Mouse (Mus musculus) stomach, postnatal 0 days (tissue): ENCODE results near the gene Dlgap1. TPM values are rescaled to one million over a fixed set of nuclear protein-coding genes. Genes with fewer than 3 reads are reported as not detected.

Source experiments
- ATAC-seq: fragments of 200-750 bp; cut with Nextera tagmentation; 2 replicates; pipeline ENCODE4 v1.8.0; 2017; ENCODE audit not compliant: low FRiP score, low TSS enrichment
- DNase-seq: peaks from one replicate; pipeline ENCODE4 v3.0.0-alpha.2; 2016; ENCODE audit warnings: low spot score
- H3K27ac ChIP-seq: fragments of 300-500 bp; sonication (generic); replicated peaks from 2 replicates; pipeline ENCODE4 v1.5.1; 2014; ENCODE audit warnings: mild to moderate bottlenecking, control low read depth
- H3K27me3 ChIP-seq: fragments of 300-500 bp; sonication (generic); 2 replicates; pipeline ENCODE4 v1.6.1; 2014; ENCODE audit warnings: low read length; ENCODE audit not compliant: control insufficient read depth, insufficient read depth
- H3K36me3 ChIP-seq: fragments of 300-500 bp; sonication (generic); 2 replicates; pipeline ENCODE4 v1.6.1; 2014; ENCODE audit warnings: low read length, mixed read lengths; ENCODE audit not compliant: control insufficient read depth, insufficient read depth
- H3K4me1 ChIP-seq: fragments of 300-500 bp; sonication (generic); replicated peaks from 2 replicates; pipeline ENCODE4 v1.6.1; 2014; ENCODE audit warnings: antibody characterized with exemption; ENCODE audit not compliant: control insufficient read depth, insufficient read depth
- H3K4me2 ChIP-seq: fragments of 300-500 bp; sonication (generic); replicated peaks from 2 replicates; pipeline ENCODE4 v1.6.1; 2014; ENCODE audit warnings: low read depth, mild to moderate bottlenecking, control low read depth, moderate library complexity
- H3K4me3 ChIP-seq: fragments of 300-500 bp; sonication (generic); 2 replicates; pipeline ENCODE4 v1.5.1; 2014; ENCODE audit warnings: low read depth, low read length, control low read depth
- H3K9ac ChIP-seq: fragments of 300-500 bp; sonication (generic); 2 replicates; pipeline ENCODE4 v1.6.1; 2014; ENCODE audit warnings: mild to moderate bottlenecking, low read length, control low read depth, mixed read lengths
- H3K9me3 ChIP-seq: fragments of 300-500 bp; sonication (generic); 2 replicates; pipeline ENCODE4 v1.6.1; 2016; ENCODE audit warnings: low read length; ENCODE audit not compliant: control insufficient read depth
- CTCF ChIP-seq: IDR thresholded peaks from 2 replicates; pipeline ENCODE4 v1.5.1; 2016; ENCODE audit warnings: antibody characterized with exemption, low read depth, mild to moderate bottlenecking, moderate library complexity
- EP300 ChIP-seq: optimal IDR thresholded peaks from 2 replicates; pipeline ENCODE3; 2016; ENCODE audit warnings: antibody characterized with exemption
- WGBS: fragments of 180-500 bp; shearing (Covaris S2); extraction: QIAGEN DNeasy Blood & Tissue Kit; methylation state at CpG from one replicate; pipeline ENCODE4 v1.1.7; 2014; 5-methylcytosine and 5-hydroxymethylcytosine counted together
- polyA plus RNA-seq: library from polyadenylated mRNA; unstranded; fragments of >200 nt; fragmentation: Nextera tagmentation; extraction: Ambion mirVana; gene quantifications from 2 replicates; pipeline ENCODE4 v1.2.1, GENCODE M21; 2015

The Dlgap1 gene
- polyA plus RNA-seq, 1 experiment from 2014 or later, result 1.6 TPM

DNA sequence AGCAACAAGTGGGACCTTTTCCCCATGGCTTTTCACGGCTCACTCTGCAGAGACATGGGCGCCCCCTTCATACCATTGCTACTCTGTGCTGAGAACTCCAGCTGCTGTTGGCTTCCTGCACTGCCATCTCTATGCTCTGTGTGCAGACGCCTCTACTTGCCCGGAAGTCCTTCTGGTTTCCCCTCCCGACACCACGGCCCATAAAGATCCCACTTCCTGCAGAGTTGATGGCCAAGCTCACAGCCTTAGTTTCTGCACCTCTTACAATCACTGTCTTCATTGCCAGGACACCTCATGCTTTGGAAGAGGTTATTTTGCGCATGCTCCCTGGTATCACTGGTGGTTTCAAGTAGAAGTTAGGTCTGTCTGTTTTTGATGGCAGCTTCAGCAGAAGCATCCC lies 486.2 kb downstream of the Dlgap1 start:
- Histone ChIP-seq H3K9me3 (no peaks in the 10 kb centered on the region), H3K27me3 (no peaks in the 10 kb centered on the region), H3K4me3 (no peak overlapping the region), H3K27ac (no peak overlapping the region), H3K4me1 (no peaks in the 10 kb centered on the region), H3K36me3 (no peaks in the 10 kb centered on the region), H3K9ac (no peak overlapping the region), H3K4me2 (no peak overlapping the region)
- no peak for ATAC-seq
- DNase-seq, result no peak
- 88% methylated on average over 7 of the region's 7 CpGs for WGBS
- no peak for TF ChIP-seq EP300

DNA sequence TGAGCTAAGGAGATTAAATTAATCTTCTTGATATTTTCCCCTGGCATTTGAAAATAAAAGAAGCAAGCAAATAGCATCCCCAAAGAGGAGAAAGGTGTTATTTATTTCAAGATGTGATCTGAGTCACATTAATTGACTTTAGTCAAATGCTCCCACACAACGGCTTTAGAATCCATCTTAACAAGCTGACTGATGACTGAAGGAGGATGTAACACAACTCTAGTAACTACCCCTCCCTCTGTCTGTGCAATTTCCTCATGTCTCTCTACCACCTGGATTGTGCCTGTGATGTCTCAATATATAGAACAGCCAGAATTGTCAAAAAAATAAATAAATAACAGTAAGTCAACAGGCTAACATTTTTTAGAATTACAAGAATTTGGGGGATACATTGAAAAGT lies 488.2 kb downstream of the Dlgap1 start:
- DNase-seq (no peak), ATAC-seq (no peak)
- TF ChIP-seq CTCF (no peak), EP300 (no peak)

DNA sequence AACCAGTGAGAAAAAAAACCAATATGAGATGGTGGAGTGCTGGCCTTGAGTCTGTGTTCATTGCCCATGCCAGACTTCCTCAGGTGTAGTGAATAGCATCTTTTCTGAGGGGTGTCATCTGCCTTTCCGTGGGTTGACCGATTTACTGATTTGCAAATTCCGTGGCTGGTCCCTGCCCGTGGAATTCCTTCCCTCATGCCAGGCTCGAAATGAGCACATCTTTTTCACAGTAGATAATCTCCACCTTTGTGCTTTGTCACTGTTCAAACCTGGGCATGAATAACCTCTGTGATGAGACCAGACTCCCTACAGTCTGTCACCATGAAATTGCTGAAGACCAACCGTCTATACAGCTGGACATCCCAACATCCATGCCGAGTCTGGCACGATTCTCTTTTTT lies 493.4 kb downstream of the Dlgap1 start:
- no peaks in the 10 kb centered on the region for H3K36me3 ChIP-seq
- 85% methylated on average over 8 of the region's 8 CpGs for WGBS
- no peak overlapping the region for H3K4me2 ChIP-seq
- H3K27me3 ChIP-seq, result no peaks in the 10 kb centered on the region
- H3K4me1 ChIP-seq, result no peaks in the 10 kb centered on the region
- H3K9ac ChIP-seq, result no peak overlapping the region
- no peak for DNase-seq
- H3K27ac ChIP-seq, result no peak overlapping the region
- no peak for TF ChIP-seq CTCF
- no peak for TF ChIP-seq EP300
- H3K4me3 ChIP-seq, result no peak overlapping the region
- ATAC-seq, result no peak
- H3K9me3 ChIP-seq, result no peaks in the 10 kb centered on the region

More for the DNA sequence above, 488.2 kb downstream of the Dlgap1 start:
- Histone ChIP-seq H3K4me2 (no peak overlapping the region), H3K4me1 (no peaks in the 10 kb centered on the region), H3K27ac (no peak overlapping the region), H3K9ac (no peak overlapping the region), H3K27me3 (no peaks in the 10 kb centered on the region), H3K36me3 (no peaks in the 10 kb centered on the region), H3K4me3 (no peak overlapping the region), H3K9me3 (no peaks in the 10 kb centered on the region)
- WGBS, result 75% methylated on average over 1 of the region's 1 CpGs

DNA sequence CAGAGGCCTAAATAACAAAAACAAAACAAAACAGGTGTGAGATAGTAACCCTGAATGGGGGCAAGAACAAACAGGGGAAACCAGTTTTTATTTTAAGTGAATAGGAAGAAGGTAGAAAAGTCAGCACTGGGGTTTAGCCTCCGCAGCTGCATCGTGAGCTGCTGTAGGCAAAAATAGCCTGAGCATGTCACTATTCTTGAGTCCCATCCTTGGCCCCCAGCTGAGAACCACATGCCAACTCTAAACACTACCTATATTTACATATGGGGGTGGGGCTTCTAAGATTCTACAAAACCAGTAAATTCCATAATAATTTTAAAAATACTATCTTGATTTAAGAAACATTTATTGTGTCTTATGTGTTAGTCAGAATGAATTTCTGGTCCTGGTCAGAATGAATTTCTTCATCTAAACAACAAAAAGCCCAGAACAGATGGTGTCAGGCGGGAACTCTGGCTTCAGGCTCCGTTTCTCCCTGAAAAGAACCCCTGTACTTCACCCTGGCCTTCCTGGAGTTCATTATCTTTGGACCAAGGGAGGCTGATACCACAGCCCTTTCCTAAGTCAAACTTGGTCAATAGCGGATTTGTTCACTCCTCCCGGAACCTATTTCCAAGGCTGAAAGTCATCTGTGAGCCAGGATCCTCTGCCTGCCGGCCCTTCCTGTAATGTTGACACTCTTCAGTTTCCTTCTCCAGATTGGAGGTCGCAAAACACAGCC lies 494.1 kb downstream of the Dlgap1 start:
- WGBS, result 67% methylated on average over 8 of the region's 8 CpGs
- Histone ChIP-seq H3K4me2 (no peak overlapping the region), H3K9me3 (no peaks in the 10 kb centered on the region), H3K4me3 (no peak overlapping the region), H3K27ac (no peak overlapping the region), H3K4me1 (no peaks in the 10 kb centered on the region), H3K36me3 (no peaks in the 10 kb centered on the region), H3K27me3 (no peaks in the 10 kb centered on the region), H3K9ac (no peak overlapping the region)
- DNase-seq (no peak), ATAC-seq (no peak)
- TF ChIP-seq CTCF (no peak), EP300 (no peak)

DNA sequence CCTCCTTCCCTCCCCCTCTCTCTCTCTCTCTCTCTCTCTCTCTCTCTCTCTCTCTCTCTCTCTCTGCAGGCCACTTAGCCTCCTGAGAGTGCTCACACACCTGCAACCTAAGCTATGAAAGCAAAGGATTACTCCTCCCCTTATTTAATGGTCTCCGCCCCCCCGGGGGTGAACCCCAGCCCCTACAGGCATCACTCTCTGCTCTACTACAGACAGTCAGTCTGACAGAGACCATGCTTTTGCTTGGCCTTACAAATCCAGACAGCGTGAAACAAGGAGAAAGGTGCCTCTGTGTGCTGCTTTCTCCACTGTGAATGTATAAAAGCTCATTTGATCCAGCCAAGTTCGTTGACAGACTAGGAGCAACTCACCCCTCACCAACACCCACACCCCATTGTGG lies 497.5 kb downstream of the Dlgap1 start:
- Histone ChIP-seq H3K27me3 (no peaks in the 10 kb centered on the region), H3K27ac (no peak overlapping the region), H3K4me1 (no peaks in the 10 kb centered on the region), H3K4me3 (no peak overlapping the region), H3K9ac (no peak overlapping the region), H3K9me3 (no peaks in the 10 kb centered on the region), H3K36me3 (no peaks in the 10 kb centered on the region), H3K4me2 (no peak overlapping the region)
- DNase-seq (no peak), ATAC-seq (no peak)
- WGBS, result 35% methylated on average over 4 of the region's 4 CpGs
- TF ChIP-seq CTCF, result no peak
- TF ChIP-seq EP300, result no peak

DNA sequence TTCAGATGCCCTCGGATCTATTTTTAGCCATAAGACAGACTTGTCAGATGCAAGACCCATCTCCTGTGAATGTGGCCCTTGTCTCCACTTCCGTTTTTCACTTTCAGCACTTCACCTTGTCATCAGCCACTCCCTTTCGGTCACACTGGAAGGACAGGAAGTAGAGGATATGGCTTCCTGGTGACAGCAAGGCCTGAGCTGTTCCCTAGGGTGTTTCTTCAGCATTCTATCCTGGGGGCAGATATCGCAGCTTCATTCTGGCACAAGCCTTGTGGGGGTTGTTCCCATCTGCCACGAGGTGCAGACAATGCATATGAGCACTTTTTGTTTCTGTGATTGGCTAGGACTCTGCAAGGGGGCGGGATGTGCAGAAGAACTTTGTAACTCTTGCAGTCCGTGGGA lies 502.1 kb downstream of the Dlgap1 start:
- ATAC-seq (no peak), DNase-seq (no peak)
- TF ChIP-seq CTCF (no peak), EP300 (no peak)
- H3K36me3 ChIP-seq, result no peaks in the 10 kb centered on the region
- H3K4me1 ChIP-seq, result no peaks in the 10 kb centered on the region
- 72% methylated on average over 7 of the region's 7 CpGs for WGBS
- no peaks in the 10 kb centered on the region for H3K27me3 ChIP-seq
- H3K9ac ChIP-seq, result no peak overlapping the region
- no peak overlapping the region for H3K27ac ChIP-seq
- no peak overlapping the region for H3K4me2 ChIP-seq
- no peaks in the 10 kb centered on the region for H3K9me3 ChIP-seq
- no peak overlapping the region for H3K4me3 ChIP-seq
